Mouse (Mus musculus) T-helper 1 cell (primary cell): ENCODE results near the gene Srgap1.

Source experiments
- in situ Hi-C: fragments of 300-600 bp; cut with MboI, MseI; formaldehyde crosslinking; loops from one replicate; pipeline ENCODE4 v1.15.1; 2025; ENCODE audit warnings: high pct_unique_total_duplicates

The Srgap1 gene

DNA sequence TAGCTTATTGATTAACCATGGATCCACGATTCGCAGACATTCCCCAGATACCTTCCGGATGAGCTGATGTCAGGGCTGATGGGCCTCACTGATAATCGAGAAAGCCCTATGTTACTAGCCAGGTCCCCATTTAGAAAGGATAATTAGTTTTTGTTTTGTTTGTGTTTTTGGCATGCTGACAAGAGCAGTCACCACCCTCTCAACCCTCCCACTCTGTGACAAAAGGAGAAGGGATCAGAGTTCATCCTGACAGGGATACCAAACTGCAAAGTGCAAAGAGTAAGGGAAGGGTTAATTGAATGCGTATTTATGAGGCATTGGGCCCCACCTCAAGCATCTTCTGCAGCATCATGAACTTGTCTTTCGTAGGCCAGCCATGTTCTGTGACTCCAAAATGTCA is 76.2 kb downstream of the Srgap1 start:
- in situ Hi-C loops: no loop called here

DNA sequence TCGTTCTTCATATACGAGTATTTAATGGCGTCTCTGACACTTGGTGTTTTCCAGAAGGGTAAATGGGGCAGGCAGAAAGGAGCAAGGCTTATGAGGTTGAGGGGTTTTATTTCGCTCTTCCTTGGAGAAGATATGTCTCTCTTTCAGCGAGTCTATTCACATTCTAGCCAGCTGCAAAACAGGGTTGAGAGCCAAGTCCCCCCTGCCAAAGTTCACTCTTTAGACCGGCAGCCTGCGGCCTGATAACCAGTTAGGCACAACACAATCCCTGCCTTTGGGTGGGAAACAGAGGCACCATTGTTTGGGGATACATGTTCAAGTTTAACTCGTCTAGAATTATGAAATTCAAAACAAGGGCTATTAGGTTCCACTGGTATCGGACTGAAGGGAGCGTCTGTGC is 83.0 kb downstream of the Srgap1 start:
- in situ Hi-C loops: no loop called here

DNA sequence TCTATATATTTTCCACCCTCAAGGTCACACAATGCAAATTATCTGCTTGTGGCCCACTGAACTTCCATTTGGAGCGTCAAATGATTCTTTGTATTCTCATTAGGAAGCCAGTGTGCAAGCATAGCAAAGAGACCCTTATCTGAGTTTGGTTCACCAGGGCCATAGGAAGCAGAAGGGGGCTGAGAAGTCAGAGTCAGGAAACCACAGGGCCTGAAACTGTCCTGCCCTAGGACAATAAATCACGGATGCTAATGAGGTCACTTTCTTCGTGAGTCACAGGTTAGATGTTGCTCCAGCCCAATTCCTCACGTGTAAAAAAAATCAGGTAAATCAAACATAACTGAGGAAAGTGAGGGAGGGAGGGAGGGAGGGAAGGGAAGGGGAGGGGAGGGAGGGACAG is 85.1 kb downstream of the Srgap1 start:
- in situ Hi-C loops: no loop called here

DNA sequence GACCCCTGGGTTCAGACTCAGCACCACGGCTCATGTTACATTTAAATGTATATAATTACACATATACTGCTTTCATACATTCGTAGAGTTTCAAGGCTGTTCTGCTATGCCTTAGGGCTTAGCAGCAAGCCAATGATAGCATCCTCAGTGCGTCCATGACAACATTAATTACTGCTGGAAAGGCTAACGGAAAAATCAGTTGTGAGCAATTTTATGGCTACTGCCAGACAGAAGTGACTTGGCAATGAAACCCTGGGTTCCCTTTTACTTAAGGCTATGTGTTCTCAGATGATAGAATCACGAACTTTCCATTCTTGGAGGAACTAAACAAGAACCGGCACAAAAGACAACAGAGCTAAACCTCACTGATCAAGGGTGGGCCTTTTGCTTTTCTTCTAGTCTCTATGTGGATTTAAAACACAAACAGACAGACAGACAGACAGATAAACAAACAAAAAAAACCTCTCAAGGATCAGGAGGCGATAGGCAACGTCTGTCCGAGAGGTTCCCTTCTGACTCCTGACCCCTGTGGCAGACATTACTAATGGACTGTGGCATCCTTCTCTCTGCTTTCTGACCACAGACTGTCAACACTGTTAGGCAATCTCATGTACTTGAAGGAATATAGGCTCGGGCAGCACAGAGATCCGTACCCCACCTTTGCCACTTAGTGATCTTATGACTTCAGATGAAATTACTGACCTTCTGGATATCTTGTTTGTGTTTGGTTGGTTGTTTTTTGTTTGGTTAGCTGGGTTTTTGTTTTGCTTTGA is 85.8 kb downstream of the Srgap1 start:
- in situ Hi-C loops: no loop called here

DNA sequence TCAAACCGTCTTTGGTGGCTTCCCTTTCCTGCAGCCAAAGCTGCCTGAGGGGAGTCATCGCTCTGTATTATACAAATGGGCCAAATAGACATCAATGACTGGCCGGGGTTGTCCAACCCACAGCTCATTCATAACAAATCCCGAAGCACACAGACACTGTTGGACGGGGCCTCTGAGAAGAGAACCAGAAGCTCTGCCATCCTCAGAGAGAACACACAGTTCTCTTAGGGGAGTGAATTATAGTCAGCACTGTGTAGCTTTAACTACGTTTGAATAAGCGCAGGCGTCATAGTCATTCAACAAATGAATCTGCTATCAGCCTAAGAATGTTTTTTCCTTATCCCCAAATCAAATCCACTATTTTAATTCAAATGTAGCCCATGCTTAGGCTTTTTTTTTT is 88.4 kb downstream of the Srgap1 start:
- in situ Hi-C loops: no loop called here

DNA sequence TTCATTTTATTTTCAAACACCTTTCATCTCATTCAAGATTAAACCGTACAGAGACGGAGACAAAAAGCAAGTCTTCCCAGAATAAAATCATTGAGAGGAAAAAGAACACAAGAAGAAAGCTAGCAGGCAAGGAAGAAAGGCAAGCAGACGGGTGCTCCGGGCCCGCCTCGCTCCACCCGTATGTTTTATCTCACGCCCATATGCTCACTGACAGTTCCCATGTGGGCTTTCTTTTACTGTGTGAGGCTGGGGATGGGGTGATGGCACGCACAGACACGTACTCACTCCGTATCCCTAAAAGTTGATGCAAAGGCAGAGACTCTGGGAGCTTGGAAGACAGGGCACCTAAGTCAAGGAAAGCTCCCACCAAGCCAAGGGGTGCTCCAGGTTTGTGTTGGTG is 90.6 kb downstream of the Srgap1 start:
- in situ Hi-C loops: no loop called here

DNA sequence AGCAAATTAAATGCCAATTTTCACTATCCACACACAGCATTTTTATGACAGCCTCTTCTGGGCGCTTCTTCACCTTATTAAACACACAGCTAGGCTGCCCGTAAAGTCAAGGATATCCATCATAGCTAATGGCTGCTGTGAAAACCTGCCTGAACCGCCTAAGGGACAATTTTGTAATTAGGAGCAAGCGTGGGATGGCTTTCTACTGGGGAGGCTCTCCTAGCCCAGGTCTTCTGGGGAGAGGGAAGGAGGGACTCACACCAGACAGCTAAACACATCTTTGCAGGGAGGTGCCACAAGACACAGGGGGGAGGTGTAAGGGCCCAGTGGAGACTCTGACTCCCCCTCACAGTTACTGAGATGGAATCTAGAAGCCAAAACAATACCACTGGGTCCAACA is 91.4 kb downstream of the Srgap1 start:
- in situ Hi-C loops: no loop called here

DNA sequence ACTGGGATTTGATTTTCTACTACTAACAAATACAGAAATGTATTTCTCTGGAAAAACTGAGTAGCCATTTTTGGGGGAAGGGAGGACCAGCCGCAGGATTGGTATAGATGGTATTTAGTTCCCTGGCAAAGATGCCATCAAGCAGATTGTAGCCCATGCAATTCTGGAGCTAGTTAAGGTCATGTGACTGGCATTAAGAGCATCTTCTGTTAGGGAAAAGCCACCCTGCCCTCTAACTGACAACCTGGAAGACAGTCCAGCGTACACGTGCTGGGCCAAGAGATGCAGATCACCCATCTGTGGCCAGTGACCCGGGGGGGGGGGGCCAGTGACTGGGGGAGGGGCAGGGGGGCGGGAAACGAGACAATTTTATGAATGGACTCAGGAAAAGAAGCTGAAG is 92.2 kb downstream of the Srgap1 start:
- in situ Hi-C loops: no loop called here

DNA sequence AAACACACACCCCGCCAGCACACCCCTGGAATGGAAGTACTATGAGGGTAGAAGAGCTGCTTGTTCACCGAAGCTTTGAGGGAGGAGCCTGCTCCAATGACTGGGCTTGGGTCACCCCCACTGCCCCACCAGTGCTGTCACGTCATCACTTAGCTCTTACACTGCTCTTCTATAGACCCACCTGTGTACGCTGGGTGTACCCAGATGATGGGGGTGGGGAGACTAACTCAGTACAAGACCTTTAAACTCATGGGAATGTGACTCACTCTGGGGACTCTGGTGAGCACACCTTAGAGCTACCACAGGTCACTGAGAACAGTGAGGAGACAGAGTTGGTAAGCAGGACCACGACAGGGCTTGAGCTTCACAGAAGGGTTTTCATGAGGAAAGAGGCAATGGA is 94.1 kb downstream of the Srgap1 start:
- in situ Hi-C loops: no loop called here

DNA sequence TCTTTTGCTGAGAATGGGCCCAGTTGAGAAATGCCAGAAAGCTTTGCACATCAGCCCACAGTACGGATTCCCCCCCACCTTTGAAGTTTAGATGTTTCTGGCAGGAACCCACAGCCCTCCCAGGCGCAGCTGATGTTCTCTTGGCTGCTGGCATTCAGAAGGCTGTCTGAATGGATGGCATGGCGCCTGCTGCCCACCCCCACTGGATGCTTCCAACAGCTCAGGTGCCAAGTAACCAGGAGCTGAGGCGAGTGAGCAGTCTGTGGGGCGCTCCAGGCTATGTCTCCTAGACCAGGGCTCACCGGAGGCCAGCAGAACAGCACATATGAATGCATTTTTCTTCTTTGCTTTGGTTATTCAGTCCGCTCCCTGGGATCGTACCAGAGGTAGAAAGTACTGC is 100.9 kb downstream of the Srgap1 start:
- in situ Hi-C loops: no loop called here

DNA sequence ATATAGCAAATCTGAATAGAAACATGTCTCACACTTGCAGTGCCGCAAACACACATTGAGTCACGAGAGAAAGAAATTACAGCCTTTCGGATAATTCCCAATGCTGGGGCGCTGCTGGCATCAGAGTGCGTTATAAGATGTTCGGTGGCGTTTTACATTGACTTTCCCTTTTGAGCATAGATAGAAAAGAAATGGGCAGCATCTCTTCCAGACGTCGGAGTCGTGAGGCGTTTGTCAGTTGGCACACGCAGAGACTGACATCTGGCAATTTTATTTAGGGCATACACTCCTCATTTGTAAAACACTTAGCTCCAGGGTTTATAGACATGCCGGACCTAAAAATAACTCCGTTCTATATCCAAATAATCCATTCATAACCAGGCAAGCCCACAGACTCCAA is 115.2 kb downstream of the Srgap1 start:
- in situ Hi-C loops: loop anchor here (10.0 kb wide), 1 partner anchor 1137 kb away; no protein-coding TSS in a partner anchor

DNA sequence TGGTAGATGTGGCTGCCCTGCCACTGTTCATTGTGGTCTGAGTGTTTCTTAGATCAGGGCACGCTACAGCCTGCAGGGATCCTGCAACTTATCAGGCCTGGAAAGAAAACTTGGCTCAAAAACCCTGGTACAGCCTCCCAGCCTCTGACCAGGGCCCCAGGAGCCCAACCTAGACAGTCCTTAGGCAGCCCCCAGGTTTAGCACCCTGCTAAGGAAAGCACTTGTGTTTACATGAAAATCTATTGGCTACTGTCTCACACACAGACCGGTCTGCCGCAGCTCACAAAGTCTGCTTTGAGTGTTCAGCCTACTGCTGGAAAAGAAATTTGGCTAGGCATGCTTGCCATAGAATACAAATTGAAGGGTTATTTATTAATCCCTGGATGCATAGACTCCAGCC is 121.0 kb downstream of the Srgap1 start:
- in situ Hi-C loops: no loop called here

DNA sequence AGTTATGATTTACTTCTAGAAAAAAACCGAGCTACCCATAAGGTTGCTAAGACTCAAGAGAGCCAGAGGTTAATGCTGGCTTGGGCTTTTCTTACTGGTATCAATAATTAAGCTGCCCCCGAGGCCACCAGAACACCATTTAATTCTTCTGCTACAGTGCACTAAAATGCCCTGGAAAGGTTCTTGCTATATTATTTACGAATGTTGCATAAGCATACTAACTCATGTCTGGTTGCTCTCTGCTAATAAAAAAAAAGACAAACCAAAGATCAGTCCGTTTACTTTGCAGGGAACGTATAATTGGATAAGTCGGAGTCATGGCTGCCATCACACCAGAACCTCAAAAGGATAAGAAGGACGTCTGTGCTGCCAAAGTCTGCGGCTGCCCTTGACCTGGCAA is 128.1 kb downstream of the Srgap1 start:
- in situ Hi-C loops: no loop called here

DNA sequence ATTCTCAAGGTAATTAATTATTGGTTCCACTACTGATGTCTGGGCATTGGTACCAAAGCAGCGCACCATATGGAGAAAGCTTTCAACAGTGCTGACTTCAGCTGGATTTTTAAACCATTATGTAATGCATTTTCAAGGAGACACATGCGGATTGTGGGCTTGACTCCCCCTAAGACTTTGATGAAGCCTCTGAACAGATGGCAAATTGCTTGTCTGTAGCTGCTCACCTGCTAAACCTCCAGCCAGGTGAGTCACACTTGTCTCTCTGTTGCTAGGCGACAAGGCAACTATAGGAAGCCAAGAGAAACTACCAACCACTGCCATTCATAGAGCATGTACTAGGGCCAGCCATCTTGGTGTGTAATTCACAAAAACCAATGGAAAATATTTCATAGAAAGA is 128.5 kb downstream of the Srgap1 start:
- in situ Hi-C loops: no loop called here

DNA sequence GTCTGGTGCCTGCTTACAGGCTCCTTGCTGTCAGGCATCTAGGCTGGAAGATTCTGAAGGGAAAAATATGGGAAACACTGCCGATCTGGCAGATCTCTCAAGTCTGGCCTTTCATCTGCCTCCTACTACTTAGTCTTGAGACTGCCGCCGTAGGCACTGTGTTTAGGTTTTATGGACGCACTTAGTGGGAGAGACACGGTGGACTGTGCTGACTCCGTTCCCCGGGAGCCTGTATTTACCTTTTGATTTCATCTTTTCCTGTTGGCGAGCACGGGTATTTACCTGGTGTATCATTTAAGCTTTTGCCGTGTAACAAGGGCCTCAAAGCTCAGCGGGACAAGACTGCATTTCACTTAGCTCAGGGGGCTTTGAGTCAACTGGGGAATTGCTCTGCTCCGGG is 131.6 kb downstream of the Srgap1 start:
- in situ Hi-C loops: no loop called here

DNA sequence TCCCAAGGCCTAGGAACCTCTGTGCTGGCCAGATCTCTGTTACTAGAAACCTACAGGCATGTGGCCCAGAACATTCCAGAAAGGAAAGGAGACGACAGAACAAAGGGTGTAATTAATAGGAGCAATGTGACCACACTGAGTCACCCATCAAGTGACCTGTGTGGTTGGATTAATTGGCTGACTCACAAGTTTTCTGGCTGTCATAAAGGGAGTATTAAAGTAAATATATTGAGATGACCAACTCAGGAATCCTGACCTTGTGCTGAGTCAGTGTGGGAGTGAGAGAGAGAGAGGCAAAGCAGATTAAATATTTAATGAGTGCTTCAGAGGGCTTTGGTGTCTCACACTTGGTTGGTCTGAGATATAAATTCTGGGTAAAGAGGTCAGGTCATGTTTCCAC is 143.0 kb downstream of the Srgap1 start:
- in situ Hi-C loops: no loop called here

DNA sequence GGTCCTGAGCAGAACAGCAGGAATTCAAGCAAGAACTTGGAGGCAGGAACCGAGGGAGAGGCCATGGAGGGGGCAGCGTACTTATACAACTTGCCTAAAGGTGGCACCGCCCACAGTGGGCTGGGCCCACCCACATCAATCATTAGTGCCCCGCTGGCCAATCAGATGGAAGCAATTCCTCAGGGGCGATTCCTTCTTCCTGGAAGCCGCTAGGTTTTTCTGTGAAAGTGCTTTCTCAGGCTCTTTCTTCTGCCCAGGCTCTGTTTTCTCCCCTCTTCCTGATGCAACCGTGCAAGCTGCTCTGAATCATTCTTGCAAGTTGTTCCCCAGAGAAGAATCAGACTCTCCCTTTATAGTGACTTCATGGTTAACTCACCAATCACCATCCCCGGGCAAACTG is 144.5 kb downstream of the Srgap1 start:
- in situ Hi-C loops: no loop called here

DNA sequence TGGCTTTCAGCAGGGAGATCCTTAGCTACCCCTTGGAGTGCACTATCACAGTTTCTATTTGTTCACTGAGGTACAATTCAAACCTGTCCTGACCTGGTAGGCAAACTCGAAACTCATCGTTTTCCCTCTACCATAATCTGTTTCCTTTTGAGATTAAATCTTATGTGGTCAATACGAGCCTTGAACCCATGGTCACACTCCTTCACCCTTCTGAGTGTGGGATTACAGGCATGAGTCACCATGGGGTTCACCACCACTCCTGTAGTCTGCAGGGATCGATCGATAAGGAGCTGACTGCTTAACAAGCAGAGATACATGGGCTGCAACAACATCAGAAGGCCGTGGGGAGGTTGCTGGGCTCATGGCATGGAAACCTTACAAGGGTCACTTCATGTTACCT is 146.3 kb downstream of the Srgap1 start:
- in situ Hi-C loops: no loop called here

DNA sequence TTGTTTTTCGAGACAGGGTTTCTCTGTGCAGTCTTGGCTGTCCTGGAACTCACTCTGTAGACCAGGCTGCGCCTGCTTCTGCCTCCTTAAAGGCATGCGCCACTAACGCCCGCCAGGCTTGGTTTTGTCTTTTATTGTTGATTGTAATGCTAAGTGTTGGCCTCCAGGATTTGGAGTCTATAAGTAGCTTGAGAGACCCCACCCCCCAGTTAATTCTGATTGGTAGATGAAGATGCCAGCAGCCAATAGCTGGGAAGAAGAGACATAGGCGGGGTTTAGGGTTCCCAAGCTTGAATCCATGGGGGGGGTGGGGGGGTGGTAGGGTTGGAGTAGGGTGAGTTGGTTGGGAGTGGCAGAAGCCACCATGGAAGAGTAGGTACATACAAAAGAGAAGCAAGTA is 147.4 kb downstream of the Srgap1 start:
- in situ Hi-C loops: no loop called here

DNA sequence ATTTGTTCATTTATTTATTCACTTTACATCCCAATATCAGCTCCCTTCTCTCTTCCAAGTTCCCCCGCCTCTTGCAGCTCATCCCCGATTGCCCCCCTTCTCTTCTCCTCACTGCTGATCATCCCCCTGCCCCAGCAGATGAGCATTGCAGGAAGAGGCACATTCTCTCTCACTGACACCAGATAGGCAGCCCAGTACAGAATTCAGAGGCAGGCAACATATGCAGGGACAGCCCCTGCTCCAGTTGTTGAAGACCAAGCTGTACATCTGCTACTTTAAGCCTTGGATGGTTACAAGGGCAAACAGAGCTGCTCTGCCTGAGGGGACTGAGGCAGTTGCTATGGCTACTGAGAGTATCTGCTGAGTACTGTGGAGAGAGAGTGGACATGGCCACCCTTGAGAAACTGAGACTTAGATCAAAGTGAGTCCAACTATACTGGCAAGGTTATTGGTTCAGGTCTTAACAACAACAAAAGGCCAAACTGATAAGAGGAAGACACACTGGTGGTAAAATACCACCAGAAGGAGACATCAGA is 149.2 kb downstream of the Srgap1 start:
- in situ Hi-C loops: no loop called here

DNA sequence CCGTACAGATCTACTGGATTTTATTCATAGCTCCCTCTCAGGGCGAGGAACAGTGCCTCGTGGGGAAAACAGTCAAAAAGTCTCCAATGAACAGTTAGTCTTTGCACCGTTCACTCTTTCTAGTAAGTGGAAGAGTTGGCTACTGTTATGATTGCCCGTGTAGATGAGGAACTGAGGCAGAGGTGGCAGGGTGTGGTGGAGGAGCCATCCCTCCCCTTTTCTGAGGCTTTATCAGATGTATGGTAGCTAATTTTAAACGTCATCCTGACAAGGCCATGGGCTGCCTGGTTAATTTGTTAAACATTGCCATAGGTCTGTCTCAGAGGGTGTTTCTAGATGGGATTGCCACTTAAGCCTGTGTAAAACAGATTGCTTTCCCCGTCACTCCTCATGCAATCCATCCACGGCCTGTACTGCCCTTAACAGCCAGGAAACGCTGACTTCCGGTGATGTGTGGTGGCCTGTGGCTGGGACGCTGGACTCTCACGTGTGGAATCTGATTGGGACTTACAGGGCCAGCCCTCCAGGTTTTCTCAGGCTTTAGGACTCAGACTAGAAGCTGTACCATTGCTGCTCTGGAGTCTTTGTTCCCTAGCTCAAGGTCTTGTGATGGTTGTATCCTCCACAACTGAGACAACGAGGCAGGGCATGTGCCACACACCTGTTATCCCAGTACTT is 155.6 kb downstream of the Srgap1 start:
- in situ Hi-C loops: no loop called here

DNA sequence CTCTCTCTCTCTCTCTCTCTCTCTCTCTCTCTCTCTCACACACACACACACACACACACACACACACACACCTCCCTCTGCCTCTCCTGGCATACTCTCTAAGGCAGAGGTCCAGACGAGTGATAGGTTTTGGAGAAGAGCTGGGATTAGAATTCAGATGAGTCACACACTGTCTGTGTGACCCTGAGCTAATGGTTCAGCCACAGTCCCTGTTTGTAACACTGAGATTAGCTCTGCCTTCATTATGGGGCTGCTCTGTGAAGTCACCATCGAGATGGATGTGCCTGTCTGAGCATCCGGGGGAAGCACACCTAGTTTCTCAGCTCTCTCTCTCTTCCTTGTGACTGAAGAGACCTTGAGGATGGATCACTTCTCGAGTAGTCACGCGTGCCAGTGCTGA is 157.1 kb downstream of the Srgap1 start:
- in situ Hi-C loops: no loop called here

DNA sequence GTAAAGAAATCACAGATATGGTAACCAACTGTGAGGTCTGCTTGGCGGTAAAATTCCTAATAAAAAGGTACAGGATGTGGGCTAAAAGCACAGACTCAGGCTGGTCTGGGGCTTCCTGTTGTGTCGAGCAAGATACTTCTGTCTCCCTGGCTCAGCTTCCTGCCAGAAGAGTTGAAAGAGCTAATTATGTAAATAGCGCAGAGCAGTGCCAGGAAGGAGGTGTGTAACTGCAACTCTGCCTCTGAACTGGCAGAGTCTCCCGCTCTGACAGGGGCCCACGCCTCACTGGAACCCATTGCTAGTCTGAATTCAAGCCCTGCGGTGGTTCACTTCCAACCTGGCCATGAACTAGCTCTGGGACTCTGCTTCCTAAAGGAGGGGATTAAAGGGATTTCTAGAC is 160.3 kb downstream of the Srgap1 start:
- in situ Hi-C loops: no loop called here
